Mouse (Mus musculus) thymus, adult 2 months (tissue): Measurements from ENCODE around the gene Hlf.

Experiments used
- CTCF ChIP-seq: fragments of 200-500 bp; IDR thresholded peaks from 2 replicates; pipeline ENCODE4 v1.5.1; 2012; ENCODE audit warnings: mild to moderate bottlenecking, control low read depth, low read length, moderate library complexity, borderline replicate concordance; ENCODE audit not compliant: control insufficient read depth, poor library complexity, insufficient read depth; ENCODE audit errors: extremely low read depth
- POLR2A ChIP-seq: fragments of 200-500 bp; IDR thresholded peaks from 2 replicates; pipeline ENCODE4 v1.6.1; 2012; ENCODE audit warnings: mild to moderate bottlenecking, low read length, control low read depth, moderate library complexity; ENCODE audit not compliant: control insufficient read depth, poor library complexity, insufficient read depth; ENCODE audit errors: extremely low read depth

DNA sequence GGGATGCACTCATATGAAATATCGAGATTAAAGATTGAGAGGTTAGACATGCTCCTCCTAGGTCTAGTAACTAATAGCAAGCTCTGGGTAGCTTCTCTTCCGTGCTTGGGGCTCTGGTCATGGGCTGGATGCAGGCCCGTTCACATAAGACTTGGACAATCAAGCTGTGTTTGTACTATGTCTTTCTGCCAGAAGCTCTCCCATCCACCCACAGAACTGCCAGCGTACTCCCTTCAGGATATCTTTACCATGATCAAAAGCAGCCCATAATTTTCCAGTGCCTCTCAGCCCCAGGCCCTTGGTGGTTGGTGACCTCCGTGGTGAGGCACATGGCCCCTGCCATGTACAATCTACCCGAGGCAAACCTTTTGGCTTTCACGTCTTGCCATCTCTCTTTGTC, 33.3 kb downstream of the Hlf start:
- TF ChIP-seq POLR2A (no peak), CTCF (no peak)
